Mouse (Mus musculus): ENCODE results near the gene Ifna5.
A peak's percentile ranks its signal among the peaks of the same experiment; 100 is the strongest.
"Not testable (repeated sequence)": the region's sequence is repeated elsewhere in the genome, so short reads cannot be mapped to it uniquely, and the experiment has no call there.

The Ifna5 gene

GRCm38 (mm10) chr4:88835225-88835624, at the start of gene Ifna5:
TSS of gene Ifna5 (plus strand) at chr4:88835525.
- DNase-seq (ENCODE audit: low read depth, low spot score) = not testable (repeated sequence)

GRCm38 (mm10) chr4:88788402-88788801, 46.9 kb upstream of the Ifna5 start, which contains the start of gene Gm13277:
TSS of gene Gm13277 (plus strand) at chr4:88788632.
- not testable (repeated sequence) for DNase-seq (ENCODE audit: low read depth, low spot score)

- not testable (repeated sequence) for DNase-seq (ENCODE audit: low read depth, low spot score)
Measured at GRCm38 (mm10) chr4:88791250-88791649, 44.1 kb upstream of the Ifna5 start, which contains the start of gene Gm13278. TSS of gene Gm13278 (plus strand) at chr4:88791550.

- not testable (repeated sequence) for DNase-seq (ENCODE audit: low read depth, low spot score)
Measured at GRCm38 (mm10) chr4:88793936-88794675, 41.2 kb upstream of the Ifna5 start, which contains the start of gene Gm13275. TSS of gene Gm13275 (plus strand) at chr4:88794487.

GRCm38 (mm10) chr4:88797097-88797496, 38.2 kb upstream of the Ifna5 start, which contains the start of gene Gm13279:
TSS of gene Gm13279 (plus strand) at chr4:88797397.
- DNase-seq (ENCODE audit: low read depth, low spot score) = not testable (repeated sequence)

GRCm38 (mm10) chr4:88799365-88799764, 36.0 kb upstream of the Ifna5 start, which contains the start of gene Gm13285:
TSS of gene Gm13285 (plus strand) at chr4:88799665.
- not testable (repeated sequence) for DNase-seq (ENCODE audit: low read depth, low spot score)

GRCm38 (mm10) chr4:88802954-88803353, 32.4 kb upstream of the Ifna5 start, which contains the start of gene Gm13287:
TSS of gene Gm13287 (plus strand) at chr4:88803254.
- DNase-seq (ENCODE audit: low read depth, low spot score) = not testable (repeated sequence)

GRCm38 (mm10) chr4:88805231-88805630, 30.1 kb upstream of the Ifna5 start, which contains the start of gene Gm13288:
TSS of gene Gm13288 (plus strand) at chr4:88805531.
- DNase-seq (ENCODE audit: low read depth, low spot score) = not testable (repeated sequence)

GRCm38 (mm10) chr4:88805761-88806160, 29.6 kb upstream of the Ifna5 start:
- DNase-seq (ENCODE audit: low read depth, low spot score) = not testable (repeated sequence)

GRCm38 (mm10) chr4:88815928-88816327, 19.4 kb upstream of the Ifna5 start, which contains the start of gene Ifna7:
TSS of gene Ifna7 (plus strand) at chr4:88816228.
- no peak for DNase-seq (ENCODE audit: low read depth, low spot score)

- DNase-seq (ENCODE audit: low read depth, low spot score) = no peak
Measured at GRCm38 (mm10) chr4:88819659-88820058, 15.7 kb upstream of the Ifna5 start, which contains the start of gene Ifna11. TSS of gene Ifna11 (plus strand) at chr4:88819959.

GRCm38 (mm10) chr4:88822995-88823394, 12.3 kb upstream of the Ifna5 start:
- peak; percentile 4 for DNase-seq (ENCODE audit: low read depth, low spot score)

GRCm38 (mm10) chr4:88827116-88827515, 8.2 kb upstream of the Ifna5 start, which contains the start of gene Ifna6:
TSS of gene Ifna6 (plus strand) at chr4:88827416.
- DNase-seq (ENCODE audit: low read depth, low spot score) = not testable (repeated sequence)

GRCm38 (mm10) chr4:88830523-88830922, 4.8 kb upstream of the Ifna5 start:
- DNase-seq (ENCODE audit: low read depth, low spot score) = peak; percentile 16

GRCm38 (mm10) chr4:88838828-88839227, 3.5 kb downstream of the Ifna5 start:
- DNase-seq (ENCODE audit: low read depth, low spot score) = no peak

GRCm38 (mm10) chr4:88840058-88840457, 4.7 kb downstream of the Ifna5 start:
- DNase-seq (ENCODE audit: low read depth, low spot score) = no peak

- no peak for DNase-seq (ENCODE audit: low read depth, low spot score)
Measured at GRCm38 (mm10) chr4:88841438-88841911, 6.2 kb downstream of the Ifna5 start, which contains the start of gene Ifna4. TSS of gene Ifna4 (plus strand) at chr4:88841861.

- no peak for DNase-seq (ENCODE audit: low read depth, low spot score)
Measured at GRCm38 (mm10) chr4:88845334-88845733, 10.0 kb downstream of the Ifna5 start.

GRCm38 (mm10) chr4:88849698-88850097, 14.4 kb downstream of the Ifna5 start, which contains the start of gene Ifna1:
TSS of gene Ifna1 (plus strand) at chr4:88850087.
- no peak for DNase-seq (ENCODE audit: low read depth, low spot score)

- no peak for DNase-seq (ENCODE audit: low read depth, low spot score)
Measured at GRCm38 (mm10) chr4:88851026-88851763, 15.9 kb downstream of the Ifna5 start.

GRCm38 (mm10) chr4:88859214-88859613, 23.9 kb downstream of the Ifna5 start:
- DNase-seq (ENCODE audit: low read depth, low spot score) = no peak
